Mouse (Mus musculus) kidney, adult 2 months (tissue): ENCODE measurements around the gene 1700042G07Rik. TPM values are rescaled to one million over a fixed set of nuclear protein-coding genes. Genes with fewer than 3 reads are reported as not detected.
A peak's percentile ranks its signal among the peaks of the same experiment; 100 is the strongest.

Experiments
- DNase-seq: peaks from one replicate; pipeline ENCODE4 v3.0.0; 2021
- H3K27ac ChIP-seq: fragments of 200-500 bp; 2 replicates; pipeline ENCODE4 v1.5.1; 2012; ENCODE audit warnings: low read depth, low read length, control low read depth, inconsistent platforms; ENCODE audit not compliant: insufficient read depth
- H3K27me3 ChIP-seq: fragments of 200-500 bp; replicated peaks from 2 replicates; pipeline ENCODE4 v1.6.1; 2012; ENCODE audit warnings: mild to moderate bottlenecking, moderate library complexity, low read length, inconsistent platforms; ENCODE audit not compliant: control insufficient read depth, insufficient read depth
- H3K36me3 ChIP-seq: fragments of 200-500 bp; 2 replicates; pipeline ENCODE4 v1.6.1; 2012; ENCODE audit warnings: mild to moderate bottlenecking, moderate library complexity, low read length, inconsistent platforms; ENCODE audit not compliant: control insufficient read depth, insufficient read depth
- H3K4me1 ChIP-seq: fragments of 200-500 bp; 2 replicates; pipeline ENCODE4 v1.6.1; 2011; ENCODE audit warnings: low read length; ENCODE audit not compliant: control insufficient read depth, insufficient read depth
- H3K4me3 ChIP-seq: fragments of 200-500 bp; 2 replicates; pipeline ENCODE4 v1.5.1; 2011; ENCODE audit warnings: mild to moderate bottlenecking, low read depth, low read length, control low read depth; ENCODE audit not compliant: insufficient read depth
- CTCF ChIP-seq: fragments of 200-500 bp; conservative IDR thresholded peaks from 2 replicates; pipeline ENCODE4 v1.5.1; 2011; ENCODE audit warnings: low read depth, mild to moderate bottlenecking, control low read depth, low read length, moderate library complexity, mixed read lengths; ENCODE audit not compliant: insufficient read depth, insufficient read length
- POLR2A ChIP-seq: fragments of 200-500 bp; IDR thresholded peaks from one replicate; pipeline ENCODE4 v1.6.1; 2011; ENCODE audit warnings: low read depth, low read length, control low read depth
- WGBS: fragments of 180-500 bp; shearing (Covaris S2); methylation state at CpG from one replicate; pipeline ENCODE4 v1.1.7; 2018; 5-methylcytosine and 5-hydroxymethylcytosine counted together
- polyA plus RNA-seq: library from polyadenylated mRNA; depleted of rRNA; stranded (reverse); fragments of >200 nt; gene quantifications from 2 replicates; pipeline ENCODE4 v1.2.3, GENCODE M21; 2012

Gene 1700042G07Rik
- polyA plus RNA-seq, 1 experiment: not detected

GRCm38 (mm10) chr4:116175136-116175535 lies 2.0 kb downstream of the 1700042G07Rik start:
- H3K27me3 ChIP-seq: no peaks in the 10 kb centered on the region
- H3K36me3 ChIP-seq: no peaks in the 10 kb centered on the region
- TF ChIP-seq POLR2A: no peak
- no peak for TF ChIP-seq CTCF
- peak overlapping the region; percentile 92 for H3K27ac ChIP-seq
- DNase-seq: no peak
- peaks cover 15% of the 10 kb centered on the region for H3K4me1 ChIP-seq
- no peak overlapping the region for H3K4me3 ChIP-seq

GRCm38 (mm10) chr4:116175711-116176542 lies 2.8 kb downstream of the 1700042G07Rik start:
- peak overlapping the region; percentile 88 for H3K27ac ChIP-seq
- TF ChIP-seq CTCF (no peak), POLR2A (no peak)
- H3K4me3 ChIP-seq: 0 out of 2 replicates have a peak overlapping the region, but pooled peaks have one; percentile 9
- no peaks in the 10 kb centered on the region for H3K36me3 ChIP-seq
- H3K4me1 ChIP-seq: peaks cover 15% of the 10 kb centered on the region
- H3K27me3 ChIP-seq: no peaks in the 10 kb centered on the region
- DNase-seq: no peak
- 64% methylated on average over 7 of the region's 7 CpGs for WGBS

- H3K36me3 ChIP-seq: no peaks in the 10 kb centered on the region
- peak overlapping the region; percentile 9; the same call in 1 of the 2 replicates for H3K4me3 ChIP-seq
- peaks cover 15% of the 10 kb centered on the region for H3K4me1 ChIP-seq
- TF ChIP-seq CTCF (no peak), POLR2A (no peak)
- no peaks in the 10 kb centered on the region for H3K27me3 ChIP-seq
- peak overlapping the region; percentile 88 for H3K27ac ChIP-seq
- DNase-seq: peak; percentile 90
- WGBS: 13% methylated on average over 10 of the region's 10 CpGs
These were observed 3.4 kb downstream of the 1700042G07Rik start for GRCm38 (mm10) chr4:116176543-116176988.

- Histone ChIP-seq H3K4me1 (peaks cover 15% of the 10 kb centered on the region), H3K27me3 (no peaks in the 10 kb centered on the region), H3K4me3 (no peak overlapping the region), H3K36me3 (no peaks in the 10 kb centered on the region), H3K27ac (peak overlapping the region; percentile 88)
- TF ChIP-seq CTCF (no peak), POLR2A (no peak)
- peak; percentile 93 for DNase-seq
- WGBS: 16% methylated on average over 5 of the region's 5 CpGs
These were observed 4.0 kb downstream of the 1700042G07Rik start for GRCm38 (mm10) chr4:116177140-116177539.

GRCm38 (mm10) chr4:116182079-116182478 lies 8.9 kb downstream of the 1700042G07Rik start:
- no peak for DNase-seq
- no peak for TF ChIP-seq POLR2A
- no peak for TF ChIP-seq CTCF
- Histone ChIP-seq H3K4me1 (peaks cover 3% of the 10 kb centered on the region; the same call in 1 of the 2 replicates), H3K36me3 (no peaks in the 10 kb centered on the region), H3K27ac (no peak overlapping the region), H3K4me3 (no peak overlapping the region), H3K27me3 (no peaks in the 10 kb centered on the region)
- WGBS: 73% methylated on average over 3 of the region's 3 CpGs

GRCm38 (mm10) chr4:116182745-116183144 lies 9.6 kb downstream of the 1700042G07Rik start:
- peak; percentile 70 for DNase-seq
- 26% methylated on average over 12 of the region's 12 CpGs for WGBS

GRCm38 (mm10) chr4:116185083-116185482 lies 11.9 kb downstream of the 1700042G07Rik start:
- no peak overlapping the region for H3K27ac ChIP-seq
- no peak for DNase-seq
- H3K4me1 ChIP-seq: no peaks in the 10 kb centered on the region
- WGBS: 88% methylated on average over 4 of the region's 4 CpGs
- no peak overlapping the region for H3K4me3 ChIP-seq
- no peak for TF ChIP-seq POLR2A
- TF ChIP-seq CTCF: no peak
- no peaks in the 10 kb centered on the region for H3K36me3 ChIP-seq
- no peaks in the 10 kb centered on the region for H3K27me3 ChIP-seq

More at GRCm38 (mm10) chr4:116182745-116183144, 9.6 kb downstream of the 1700042G07Rik start:
- TF ChIP-seq POLR2A: no peak
- no peak for TF ChIP-seq CTCF
- no peaks in the 10 kb centered on the region for H3K27me3 ChIP-seq
- peak overlapping the region; percentile 87 for H3K27ac ChIP-seq
- no peaks in the 10 kb centered on the region for H3K4me1 ChIP-seq
- no peak overlapping the region for H3K4me3 ChIP-seq
- no peaks in the 10 kb centered on the region for H3K36me3 ChIP-seq
